Mouse (Mus musculus) small intestine, adult 2 months (tissue): ENCODE data around the gene Hacd3. TPM values are rescaled to one million over a fixed set of nuclear protein-coding genes. Genes with fewer than 3 reads are reported as not detected.

Experiments
- H3K27ac ChIP-seq: fragments of 200-500 bp; 2 replicates; pipeline ENCODE4 v1.5.1; 2012; ENCODE audit warnings: low read depth, low read length, control low read depth, inconsistent platforms; ENCODE audit not compliant: insufficient read depth
- H3K27me3 ChIP-seq: fragments of 200-500 bp; 2 replicates; pipeline ENCODE4 v1.6.1; 2012; ENCODE audit warnings: mild to moderate bottlenecking, moderate library complexity, low read length, inconsistent platforms; ENCODE audit not compliant: control insufficient read depth, insufficient read depth
- H3K36me3 ChIP-seq: fragments of 200-500 bp; 2 replicates; pipeline ENCODE4 v1.6.1; 2012; ENCODE audit warnings: mild to moderate bottlenecking, low read length, control low read depth, inconsistent platforms; ENCODE audit not compliant: control insufficient read depth, insufficient read depth
- H3K4me1 ChIP-seq: fragments of 200-500 bp; 2 replicates; pipeline ENCODE4 v1.6.1; 2012; ENCODE audit warnings: low read length, inconsistent platforms, mixed read lengths; ENCODE audit not compliant: control insufficient read depth, insufficient read depth, insufficient read length
- H3K4me3 ChIP-seq: fragments of 200-500 bp; 2 replicates; pipeline ENCODE4 v1.5.1; 2012; ENCODE audit warnings: low read depth, mild to moderate bottlenecking, control low read depth, inconsistent platforms, low read length, moderate library complexity
- CTCF ChIP-seq: fragments of 200-500 bp; IDR thresholded peaks from 2 replicates; pipeline ENCODE4 v1.5.1; 2012; ENCODE audit warnings: low read depth, mild to moderate bottlenecking, control low read depth, inconsistent platforms, low read length, moderate library complexity, mixed read lengths; ENCODE audit not compliant: insufficient replicate concordance, insufficient read length; ENCODE audit errors: extremely low read depth
- POLR2A ChIP-seq: fragments of 200-500 bp; IDR thresholded peaks from 2 replicates; pipeline ENCODE4 v1.6.1; 2012; ENCODE audit warnings: low read depth, mild to moderate bottlenecking, control low read depth, inconsistent platforms, low read length, moderate library complexity
- WGBS: fragments of 180-500 bp; shearing (Covaris S2); methylation state at CpG from one replicate; pipeline ENCODE4 v1.1.7; 2018; 5-methylcytosine and 5-hydroxymethylcytosine counted together
- polyA plus RNA-seq: library from polyadenylated mRNA; depleted of rRNA; stranded (reverse); fragments of >200 nt; gene quantifications from 2 replicates; pipeline ENCODE4 v1.2.3, GENCODE M21; 2012

The Hacd3 gene
- polyA plus RNA-seq, 1 experiment, result 17.2 TPM

GRCm38 (mm10) chr9:64951161-64951657 lies 70.3 kb downstream of the Hacd3 start, which contains the start of gene Slc24a1:
TSS of gene Slc24a1 (minus strand) at chr9:64951607.
- Histone ChIP-seq H3K27me3 (peaks cover 29% of the 10 kb centered on the region), H3K36me3 (no peaks in the 10 kb centered on the region), H3K4me3 (no peak within 1 kb of the TSS), H3K27ac (no peak within 1 kb of the TSS), H3K4me1 (no peaks in the 10 kb centered on the region)
- WGBS, result 37% methylated on average over 11 of the region's 11 CpGs
- TF ChIP-seq CTCF (no peak), POLR2A (no peak)

- Histone ChIP-seq H3K4me3 (no peak overlapping the region), H3K36me3 (no peaks in the 10 kb centered on the region), H3K27me3 (peaks cover 14% of the 10 kb centered on the region; the same call in 1 of the 2 replicates), H3K4me1 (no peaks in the 10 kb centered on the region), H3K27ac (no peak overlapping the region)
- TF ChIP-seq CTCF (no peak), POLR2A (no peak)
- WGBS, result 76% methylated on average over 9 of the region's 9 CpGs
Observed at GRCm38 (mm10) chr9:64947483-64948095, 73.9 kb downstream of the Hacd3 start.

GRCm38 (mm10) chr9:64943997-64944396 lies 77.5 kb downstream of the Hacd3 start:
- Histone ChIP-seq H3K4me3 (no peak overlapping the region), H3K4me1 (no peaks in the 10 kb centered on the region), H3K27me3 (no peaks in the 10 kb centered on the region), H3K36me3 (no peaks in the 10 kb centered on the region), H3K27ac (no peak overlapping the region)
- 23% methylated on average over 11 of the region's 11 CpGs for WGBS
- no peak for TF ChIP-seq CTCF
- TF ChIP-seq POLR2A, result no peak

GRCm38 (mm10) chr9:64941650-64942049 lies 79.8 kb downstream of the Hacd3 start:
- Histone ChIP-seq H3K36me3 (no peaks in the 10 kb centered on the region), H3K4me3 (no peak overlapping the region), H3K27me3 (no peaks in the 10 kb centered on the region), H3K27ac (no peak overlapping the region), H3K4me1 (no peaks in the 10 kb centered on the region)
- TF ChIP-seq CTCF (no peak), POLR2A (no peak)
- WGBS, result 85% methylated on average over 4 of the region's 4 CpGs

GRCm38 (mm10) chr9:64940731-64941346 lies 80.7 kb downstream of the Hacd3 start:
- H3K4me3 ChIP-seq, result no peak overlapping the region
- H3K27ac ChIP-seq, result no peak overlapping the region
- TF ChIP-seq CTCF (no peak), POLR2A (no peak)
- H3K36me3 ChIP-seq, result no peaks in the 10 kb centered on the region
- no peaks in the 10 kb centered on the region for H3K27me3 ChIP-seq
- 66% methylated on average over 11 of the region's 11 CpGs for WGBS
- no peaks in the 10 kb centered on the region for H3K4me1 ChIP-seq

DNA sequence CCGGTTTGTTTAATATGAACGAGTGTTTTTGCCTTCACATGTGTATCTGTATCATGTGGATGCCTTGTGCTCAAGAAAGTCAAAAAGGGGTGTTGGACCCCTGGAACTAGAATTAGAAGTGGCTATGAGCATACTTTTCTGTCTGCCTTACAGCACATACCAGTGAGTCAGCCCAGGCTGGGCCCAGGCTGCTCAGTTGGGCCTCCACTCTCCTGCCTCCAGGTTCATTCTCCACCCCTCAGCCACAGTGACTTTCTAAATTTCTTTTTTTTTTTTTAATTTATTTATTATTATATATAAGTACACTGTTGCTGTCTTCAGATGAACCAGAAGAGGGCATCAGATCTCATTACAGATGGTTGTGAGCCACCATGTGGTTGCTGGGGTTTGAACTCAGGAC lies 81.7 kb downstream of the Hacd3 start:
- H3K36me3 ChIP-seq, result no peaks in the 10 kb centered on the region
- no peaks in the 10 kb centered on the region for H3K4me1 ChIP-seq
- H3K27me3 ChIP-seq, result no peaks in the 10 kb centered on the region
- no peak for TF ChIP-seq POLR2A
- TF ChIP-seq CTCF, result no peak
- H3K4me3 ChIP-seq, result no peak overlapping the region
- no peak overlapping the region for H3K27ac ChIP-seq
- WGBS, result 72% methylated on average over 2 of the region's 2 CpGs

GRCm38 (mm10) chr9:64939281-64939680 lies 82.2 kb downstream of the Hacd3 start:
- no peak overlapping the region for H3K27ac ChIP-seq
- no peaks in the 10 kb centered on the region for H3K27me3 ChIP-seq
- H3K4me1 ChIP-seq, result peaks cover 3% of the 10 kb centered on the region; the same call in 1 of the 2 replicates
- TF ChIP-seq CTCF (no peak), POLR2A (no peak)
- no peak overlapping the region for H3K4me3 ChIP-seq
- H3K36me3 ChIP-seq, result no peaks in the 10 kb centered on the region
- WGBS, result 39% methylated on average over 4 of the region's 4 CpGs
